Mouse (Mus musculus) spleen, adult 2 months (tissue): ENCODE data around the gene Fam234b. TPM values are rescaled to one million over a fixed set of nuclear protein-coding genes. Genes with fewer than 3 reads are reported as not detected.

Experiments
- DNase-seq, 2 experiments: peaks; one replicate each; pipeline versions ENCODE4 v3.0.0 to v3.0.0-alpha.2; 2012 to 2021; ENCODE audit warnings: low spot score in 2 of 2, low read depth in 1 of 2
- H3K27ac ChIP-seq: fragments of 200-500 bp; 2 replicates; pipeline ENCODE4 v1.5.1; 2012; ENCODE audit warnings: low read length, inconsistent platforms; ENCODE audit not compliant: insufficient read depth
- H3K27me3 ChIP-seq: fragments of 200-500 bp; 2 replicates; pipeline ENCODE4 v1.6.1; 2012; ENCODE audit warnings: mild to moderate bottlenecking, moderate library complexity, low read length, inconsistent platforms; ENCODE audit not compliant: control insufficient read depth, insufficient read depth
- H3K36me3 ChIP-seq: fragments of 200-500 bp; 2 replicates; pipeline ENCODE4 v1.6.1; 2012; ENCODE audit warnings: mild to moderate bottlenecking, low read length, inconsistent platforms; ENCODE audit not compliant: control insufficient read depth, insufficient read depth
- H3K4me1 ChIP-seq: fragments of 200-500 bp; 2 replicates; pipeline ENCODE4 v1.6.1; 2011; ENCODE audit warnings: inconsistent platforms; ENCODE audit not compliant: control insufficient read depth, insufficient read depth, insufficient read length
- H3K4me3 ChIP-seq: fragments of 200-500 bp; 2 replicates; pipeline ENCODE4 v1.5.1; 2011; ENCODE audit warnings: mild to moderate bottlenecking, inconsistent platforms; ENCODE audit not compliant: insufficient read depth, insufficient read length; ENCODE audit errors: extremely low read depth
- CTCF ChIP-seq: fragments of 200-500 bp; IDR thresholded peaks from 2 replicates; pipeline ENCODE4 v1.5.1; 2011; ENCODE audit warnings: mild to moderate bottlenecking, inconsistent platforms; ENCODE audit not compliant: insufficient read depth, insufficient read length, insufficient replicate concordance; ENCODE audit errors: extremely low read depth
- POLR2A ChIP-seq: fragments of 200-500 bp; IDR thresholded peaks from 2 replicates; pipeline ENCODE4 v1.6.1; 2011; ENCODE audit warnings: low read depth, low read length, inconsistent platforms
- WGBS: fragments of 180-500 bp; shearing (Covaris S2); methylation state at CpG from one replicate; pipeline ENCODE4 v1.1.7; 2018; 5-methylcytosine and 5-hydroxymethylcytosine counted together
- polyA plus RNA-seq: library from polyadenylated mRNA; depleted of rRNA; stranded (reverse); fragments of >200 nt; gene quantifications from 2 replicates; pipeline ENCODE4 v1.2.3, GENCODE M21; 2012

Fam234b gene
- polyA plus RNA-seq, 1 experiment = 16.3 TPM

- Histone ChIP-seq H3K4me1 (no peaks in the 10 kb centered on the region), H3K36me3 (peaks cover 2% of the 10 kb centered on the region; the same call in 1 of the 2 replicates), H3K4me3 (no peak overlapping the region), H3K27me3 (no peaks in the 10 kb centered on the region), H3K27ac (no peak overlapping the region)
- TF ChIP-seq CTCF (no peak), POLR2A (no peak)
- WGBS = 80% methylated on average over 7 of the region's 7 CpGs
- no peak for DNase-seq
Measured at GRCm38 (mm10) chr6:135211169-135211568, 13.4 kb downstream of the Fam234b start.

DNA sequence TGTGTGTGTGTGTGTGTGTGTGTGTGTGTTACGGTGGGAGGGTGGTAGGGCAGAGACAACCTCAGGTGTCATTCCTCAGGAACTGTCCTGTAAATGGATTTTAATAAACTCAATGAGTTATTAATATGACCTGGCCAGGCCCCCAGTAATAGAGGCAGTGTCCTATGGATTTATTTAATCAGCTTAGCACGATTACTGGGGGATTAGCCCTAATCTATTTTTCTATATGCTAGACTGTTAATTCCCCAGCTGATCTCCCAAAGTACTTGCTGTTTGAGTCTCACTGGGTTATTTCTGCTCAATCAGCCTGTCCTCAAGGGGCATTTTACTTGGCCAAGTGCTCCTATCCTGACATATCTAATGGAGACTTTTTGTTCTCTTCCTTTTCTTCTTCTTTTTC lies 14.9 kb downstream of the Fam234b start:
- no peak for DNase-seq
- 89% methylated on average over 2 of the region's 2 CpGs for WGBS
- Histone ChIP-seq H3K4me1 (no peaks in the 10 kb centered on the region), H3K27me3 (no peaks in the 10 kb centered on the region), H3K36me3 (peaks cover 3% of the 10 kb centered on the region; the same call in 1 of the 2 replicates), H3K27ac (no peak overlapping the region), H3K4me3 (no peak overlapping the region)
- no peak for TF ChIP-seq POLR2A
- TF ChIP-seq CTCF = no peak

DNA sequence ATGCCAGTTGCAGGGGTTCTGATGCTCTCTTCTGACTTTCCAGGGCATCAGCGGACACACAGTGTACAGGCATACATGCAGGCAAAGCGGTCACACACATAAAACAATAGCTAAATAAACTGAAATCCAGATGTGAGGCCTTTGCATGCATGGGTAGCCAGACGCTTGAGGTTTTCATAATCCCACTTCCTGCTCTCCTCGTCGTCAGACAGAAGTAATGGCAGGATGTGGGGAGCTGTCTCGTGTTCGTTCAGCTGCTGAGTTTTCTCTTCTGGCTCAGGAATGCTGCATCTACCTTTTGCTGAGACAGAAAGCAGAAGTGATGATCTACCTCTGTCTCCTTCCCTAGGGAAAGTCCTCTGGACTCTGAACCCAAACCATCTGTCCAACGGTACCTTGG lies 20.6 kb downstream of the Fam234b start:
- Histone ChIP-seq H3K27ac (no peak overlapping the region), H3K4me1 (peaks cover 5% of the 10 kb centered on the region; the same call in 1 of the 2 replicates), H3K27me3 (no peaks in the 10 kb centered on the region), H3K36me3 (0 out of 2 replicates have a peak, but pooled peaks cover 1% of the 10 kb centered on the region), H3K4me3 (no peak overlapping the region)
- DNase-seq = no peak
- 13% methylated on average over 8 of the region's 8 CpGs for WGBS
- no peak for TF ChIP-seq POLR2A
- TF ChIP-seq CTCF = no peak

DNA sequence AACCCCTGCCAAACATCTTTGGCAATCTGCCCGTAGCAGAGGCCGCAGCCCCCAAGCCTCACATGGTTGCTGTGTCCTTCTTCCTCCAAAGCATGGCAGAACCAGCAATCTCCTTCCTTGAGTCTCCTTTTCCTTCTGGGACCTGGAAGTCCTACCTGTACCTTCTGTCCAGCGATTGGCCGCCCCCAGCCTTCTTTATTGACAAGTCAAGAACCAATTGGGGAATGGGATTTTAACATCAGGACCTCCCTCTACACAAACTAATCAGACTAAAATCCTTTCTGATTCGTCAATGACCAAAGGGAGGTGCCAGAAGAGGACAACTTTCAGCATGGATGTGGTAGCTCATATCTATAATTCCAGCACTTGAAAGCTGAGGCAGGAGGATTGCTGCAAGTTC lies 22.1 kb downstream of the Fam234b start:
- Histone ChIP-seq H3K27me3 (no peaks in the 10 kb centered on the region), H3K36me3 (0 out of 2 replicates have a peak, but pooled peaks cover 1% of the 10 kb centered on the region), H3K27ac (no peak overlapping the region), H3K4me3 (no peak overlapping the region), H3K4me1 (peaks cover 5% of the 10 kb centered on the region; the same call in 1 of the 2 replicates)
- DNase-seq = no peak
- WGBS = 91% methylated on average over 5 of the region's 5 CpGs
- TF ChIP-seq CTCF = no peak
- TF ChIP-seq POLR2A = no peak

GRCm38 (mm10) chr6:135223786-135224416 lies 26.1 kb downstream of the Fam234b start:
- TF ChIP-seq POLR2A (no peak), CTCF (no peak)
- Histone ChIP-seq H3K4me1 (peaks cover 6% of the 10 kb centered on the region; the same call in 1 of the 2 replicates), H3K36me3 (no peaks in the 10 kb centered on the region), H3K27ac (no peak overlapping the region), H3K27me3 (no peaks in the 10 kb centered on the region), H3K4me3 (no peak overlapping the region)
- no peak for DNase-seq
- WGBS = 70% methylated on average over 6 of the region's 6 CpGs

GRCm38 (mm10) chr6:135228465-135228941 lies 30.7 kb downstream of the Fam234b start:
- Histone ChIP-seq H3K4me3 (no peak overlapping the region), H3K27ac (peak overlapping the region; percentile 1; the same call in 1 of the 2 replicates)

DNA sequence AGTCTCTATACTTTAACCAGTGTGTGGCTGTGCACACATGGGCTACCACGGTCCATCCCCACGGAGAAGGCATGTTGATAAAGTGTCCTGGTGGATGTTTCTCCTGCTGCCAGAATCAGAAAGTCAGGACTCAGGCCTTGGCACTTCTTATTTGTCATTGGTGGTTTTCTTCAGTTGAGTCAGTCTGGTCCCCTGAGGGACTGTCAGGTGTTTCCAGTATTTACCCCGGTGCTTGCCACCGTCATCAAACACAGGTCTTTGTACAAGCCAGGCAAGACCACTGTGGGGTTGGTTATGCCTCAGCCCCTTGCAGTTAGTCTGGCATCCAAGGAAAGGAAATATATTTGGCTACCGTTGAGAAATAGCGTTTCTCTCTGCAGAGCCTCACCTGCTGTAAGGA lies 32.8 kb downstream of the Fam234b start:
- WGBS = 58% methylated on average over 6 of the region's 6 CpGs

More at GRCm38 (mm10) chr6:135228465-135228941, 30.7 kb downstream of the Fam234b start:
- H3K4me1 ChIP-seq = peaks cover 9% of the 10 kb centered on the region
- no peaks in the 10 kb centered on the region for H3K36me3 ChIP-seq
- DNase-seq = no peak
- whole genome bisulfite sequencing = 21% methylated on average over 10 of the region's 10 CpGs
- H3K27me3 ChIP-seq = no peaks in the 10 kb centered on the region
- TF ChIP-seq CTCF = no peak
- no peak for TF ChIP-seq POLR2A

More for the DNA sequence above, 32.8 kb downstream of the Fam234b start:
- no peaks in the 10 kb centered on the region for H3K27me3 ChIP-seq
- no peak for DNase-seq
- no peaks in the 10 kb centered on the region; the same call in 1 of the 2 replicates for H3K36me3 ChIP-seq
- H3K27ac ChIP-seq = no peak overlapping the region
- no peak for TF ChIP-seq CTCF
- no peak for TF ChIP-seq POLR2A
- peaks cover 9% of the 10 kb centered on the region for H3K4me1 ChIP-seq
- H3K4me3 ChIP-seq = no peak overlapping the region
